Mouse (Mus musculus): ENCODE data around the gene Olfr667. TPM values are rescaled to one million over a fixed set of nuclear protein-coding genes. Genes with fewer than 3 reads are reported as not detected.
"Not testable (repeated sequence)": the region's sequence is repeated elsewhere in the genome, so short reads cannot be mapped to it uniquely, and the experiment has no call there.

The Olfr667 gene
- polyA plus RNA-seq (2014; fragmentation: Nextera tagmentation; extraction: Ambion mirVana): not detected in 2 replicates

DNA sequence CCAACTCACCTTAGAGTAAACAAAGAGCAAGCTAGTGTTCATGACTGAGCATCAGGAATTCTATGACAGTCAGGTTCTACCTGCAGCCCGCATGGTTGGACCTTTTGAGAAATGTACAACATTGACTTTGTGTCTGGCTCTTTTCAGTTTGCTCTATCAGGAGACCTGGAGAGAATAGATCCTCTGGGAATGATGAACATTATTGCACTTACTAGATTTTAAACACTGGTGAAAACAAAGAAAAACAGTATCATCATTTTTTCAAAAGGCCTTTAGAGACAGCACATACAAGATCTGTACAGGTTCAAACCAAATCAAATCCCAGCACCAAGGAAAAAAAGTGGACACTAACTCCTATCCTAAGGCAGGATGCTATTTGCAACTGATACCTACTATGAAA lies at the start of gene Olfr667:
Gene Olfr667, minus strand, starts transcription at position 101 of the 400 bp plus-strand sequence.
- H3K9ac ChIP-seq (ENCODE audit: low read length): no peak within 1 kb of the TSS
- no peak within 1 kb of the TSS for H3K27ac ChIP-seq (ENCODE audit: low read depth, low read length)
- DNase-seq (ENCODE audit: low spot score, missing footprints) (no peak), ATAC-seq (ENCODE audit: low FRiP score) (no peak)
- no peaks in the 10 kb centered on the region for H3K27me3 ChIP-seq (ENCODE audit: control insufficient read depth, insufficient read depth, low read length)
- no peak within 1 kb of the TSS for H3K4me3 ChIP-seq (ENCODE audit: low read depth, low read length)
- no peak within 1 kb of the TSS for H3K4me2 ChIP-seq
- no peaks in the 10 kb centered on the region for H3K4me1 ChIP-seq (ENCODE audit: control insufficient read depth, insufficient read depth, low read length)
- H3K36me3 ChIP-seq (ENCODE audit: control insufficient read depth, insufficient read depth, low read length): no peaks in the 10 kb centered on the region
- 90% methylated on average over 1 of the region's 1 CpGs for WGBS
- H3K9me3 ChIP-seq (ENCODE audit: control insufficient read depth, low read length): no peaks in the 10 kb centered on the region

DNA sequence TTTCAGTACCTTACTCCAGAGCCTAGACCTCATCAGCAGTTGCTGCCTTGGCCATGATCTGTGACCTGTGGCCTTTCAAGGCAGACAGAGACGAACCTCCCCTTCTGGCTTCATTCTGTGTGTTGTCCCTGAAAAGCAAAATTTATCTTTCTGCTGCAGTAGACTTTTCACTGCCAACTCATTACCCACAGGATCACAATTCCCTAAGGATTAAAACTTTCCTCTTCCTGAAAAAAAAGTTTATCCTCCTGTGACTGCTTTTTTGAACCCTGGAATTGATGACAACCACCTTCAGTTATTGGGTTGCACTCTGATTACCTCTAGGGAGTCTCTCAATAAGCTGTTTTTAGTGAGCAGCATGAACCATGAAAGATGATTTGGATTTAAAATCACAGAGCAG lies 41.2 kb upstream of the Olfr667 start, which contains the start of gene Olfr670:
Gene Olfr670, minus strand, starts transcription at position 101 of the 400 bp plus-strand sequence.
- no peak within 1 kb of the TSS for H3K4me2 ChIP-seq
- H3K36me3 ChIP-seq (ENCODE audit: control insufficient read depth, insufficient read depth, low read length): no peaks in the 10 kb centered on the region
- H3K4me1 ChIP-seq (ENCODE audit: control insufficient read depth, insufficient read depth, low read length): no peaks in the 10 kb centered on the region
- H3K27ac ChIP-seq (ENCODE audit: low read depth, low read length): no peak within 1 kb of the TSS
- H3K9me3 ChIP-seq (ENCODE audit: control insufficient read depth, low read length): no peaks in the 10 kb centered on the region
- no peak for ATAC-seq (ENCODE audit: low FRiP score)
- no peaks in the 10 kb centered on the region for H3K27me3 ChIP-seq (ENCODE audit: control insufficient read depth, insufficient read depth, low read length)
- no peak within 1 kb of the TSS for H3K4me3 ChIP-seq (ENCODE audit: low read depth, low read length)
- DNase-seq (ENCODE audit: low spot score, missing footprints): no peak
- no peak within 1 kb of the TSS for H3K9ac ChIP-seq (ENCODE audit: low read length)
- 64% methylated on average over 1 of the region's 1 CpGs for whole genome bisulfite sequencing

DNA sequence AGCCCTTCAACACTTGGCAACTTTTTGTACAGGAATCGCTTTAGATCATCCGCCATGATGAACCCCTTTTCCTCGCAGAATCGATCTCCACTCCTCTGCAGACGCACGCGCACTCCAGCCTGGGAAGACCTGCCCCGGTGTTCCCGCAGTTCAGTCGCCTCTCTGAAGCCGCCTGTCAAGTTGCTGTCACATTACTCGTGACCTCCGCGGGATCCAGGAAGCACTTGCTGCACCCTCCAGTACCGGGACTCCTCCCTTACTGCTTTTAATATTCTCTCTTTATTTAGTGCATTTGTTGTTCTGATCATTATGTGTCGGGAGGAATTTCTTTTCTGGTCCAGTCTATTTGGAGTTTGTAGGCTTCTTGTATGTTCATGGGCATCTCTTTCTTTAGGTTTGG lies 29.0 kb upstream of the Olfr667 start:
- not testable (repeated sequence) for H3K9ac ChIP-seq (ENCODE audit: low read length); H3K36me3 ChIP-seq (ENCODE audit: control insufficient read depth, insufficient read depth, low read length); H3K9me3 ChIP-seq (ENCODE audit: control insufficient read depth, low read length); H3K4me3 ChIP-seq (ENCODE audit: low read depth, low read length); H3K27me3 ChIP-seq (ENCODE audit: control insufficient read depth, insufficient read depth, low read length); ATAC-seq (ENCODE audit: low FRiP score); H3K4me2 ChIP-seq; H3K4me1 ChIP-seq (ENCODE audit: control insufficient read depth, insufficient read depth, low read length); H3K27ac ChIP-seq (ENCODE audit: low read depth, low read length); DNase-seq (ENCODE audit: low spot score, missing footprints)
- WGBS: 96% methylated on average over 16 of the region's 16 CpGs

DNA sequence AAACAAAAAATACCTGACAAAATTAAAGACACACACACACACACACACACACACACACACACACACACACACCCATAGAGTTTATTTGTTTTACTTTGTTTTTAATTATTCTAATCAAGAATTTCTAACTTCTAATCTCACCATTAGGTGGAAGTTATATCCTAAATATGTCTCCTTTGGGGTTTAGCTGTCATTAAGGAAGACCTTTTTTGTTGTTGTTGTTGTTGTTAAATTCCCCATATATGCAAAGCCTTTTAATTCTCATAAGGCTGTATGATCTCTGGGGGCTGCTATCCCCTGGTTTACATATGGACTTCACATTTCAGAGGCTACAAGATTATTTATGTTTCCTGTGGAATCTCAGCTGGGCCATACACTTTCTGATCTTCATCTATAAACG lies 12.7 kb upstream of the Olfr667 start, which contains the start of gene Olfr669:
Gene Olfr669, plus strand, starts transcription at position 301 of the 400 bp plus-strand sequence.
- H3K9me3 ChIP-seq (ENCODE audit: control insufficient read depth, low read length): no peaks in the 10 kb centered on the region
- no peaks in the 10 kb centered on the region for H3K4me1 ChIP-seq (ENCODE audit: control insufficient read depth, insufficient read depth, low read length)
- H3K9ac ChIP-seq (ENCODE audit: low read length): no peak within 1 kb of the TSS
- DNase-seq (ENCODE audit: low spot score, missing footprints) (no peak), ATAC-seq (ENCODE audit: low FRiP score) (no peak)
- no peak within 1 kb of the TSS for H3K4me2 ChIP-seq
- 91% methylated on average over 1 of the region's 1 CpGs for WGBS
- no peaks in the 10 kb centered on the region for H3K27me3 ChIP-seq (ENCODE audit: control insufficient read depth, insufficient read depth, low read length)
- no peaks in the 10 kb centered on the region for H3K36me3 ChIP-seq (ENCODE audit: control insufficient read depth, insufficient read depth, low read length)
- no peak within 1 kb of the TSS for H3K27ac ChIP-seq (ENCODE audit: low read depth, low read length)
- no peak within 1 kb of the TSS for H3K4me3 ChIP-seq (ENCODE audit: low read depth, low read length)

DNA sequence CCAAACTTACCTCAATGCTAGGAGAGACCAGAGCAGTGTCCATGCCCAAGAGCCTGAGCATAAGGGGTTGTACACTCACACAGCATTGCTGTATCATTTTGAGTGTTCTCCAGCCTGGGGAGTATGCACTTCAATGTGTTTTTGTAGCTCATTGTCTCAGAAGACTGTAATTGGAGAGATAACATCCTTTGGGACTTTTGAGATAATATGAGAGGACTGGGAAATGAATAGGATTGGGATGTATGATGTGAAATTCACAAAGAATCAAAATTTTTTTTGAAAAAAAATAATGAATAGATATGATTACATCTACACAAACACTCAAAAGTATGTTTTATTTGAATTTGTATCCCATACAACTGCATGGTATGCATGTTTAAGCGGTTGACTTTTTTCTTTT lies 6.7 kb upstream of the Olfr667 start, which contains the start of gene Olfr668:
Gene Olfr668, minus strand, starts transcription at position 101 of the 400 bp plus-strand sequence.
- Histone ChIP-seq H3K36me3 (ENCODE audit: control insufficient read depth, insufficient read depth, low read length) (no peaks in the 10 kb centered on the region), H3K9ac (ENCODE audit: low read length) (no peak within 1 kb of the TSS), H3K4me2 (no peak within 1 kb of the TSS), H3K9me3 (ENCODE audit: control insufficient read depth, low read length) (no peaks in the 10 kb centered on the region), H3K4me3 (ENCODE audit: low read depth, low read length) (no peak within 1 kb of the TSS), H3K4me1 (ENCODE audit: control insufficient read depth, insufficient read depth, low read length) (no peaks in the 10 kb centered on the region), H3K27me3 (ENCODE audit: control insufficient read depth, insufficient read depth, low read length) (no peaks in the 10 kb centered on the region), H3K27ac (ENCODE audit: low read depth, low read length) (no peak within 1 kb of the TSS)
- WGBS: 82% methylated on average over 1 of the region's 1 CpGs
- DNase-seq (ENCODE audit: low spot score, missing footprints) (no peak), ATAC-seq (ENCODE audit: low FRiP score) (no peak)

DNA sequence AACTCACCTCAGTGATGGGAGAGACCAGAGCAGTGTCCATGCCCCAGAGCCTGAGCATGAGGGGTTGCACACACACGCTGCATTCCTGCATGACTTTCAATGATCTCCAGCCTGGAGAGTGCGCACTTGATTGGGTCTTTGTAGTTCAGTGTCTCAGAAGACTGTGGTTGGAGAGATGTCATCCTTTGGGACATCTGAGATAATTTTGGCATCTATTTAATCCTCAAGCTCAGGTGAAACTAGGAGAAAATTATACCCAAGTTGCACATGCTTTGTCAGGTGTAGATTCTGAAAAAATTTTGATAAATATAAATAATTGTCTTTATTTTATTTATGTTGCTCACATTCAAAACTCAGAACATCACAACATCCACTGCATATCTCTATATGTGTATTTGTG lies 25.4 kb downstream of the Olfr667 start, which contains the start of gene Olfr666:
Gene Olfr666, minus strand, starts transcription at position 101 of the 400 bp plus-strand sequence.
- ATAC-seq (ENCODE audit: low FRiP score) (no peak), DNase-seq (ENCODE audit: low spot score, missing footprints) (no peak)
- Histone ChIP-seq H3K4me1 (ENCODE audit: control insufficient read depth, insufficient read depth, low read length) (no peaks in the 10 kb centered on the region), H3K9me3 (ENCODE audit: control insufficient read depth, low read length) (no peaks in the 10 kb centered on the region), H3K9ac (ENCODE audit: low read length) (no peak within 1 kb of the TSS), H3K27me3 (ENCODE audit: control insufficient read depth, insufficient read depth, low read length) (no peaks in the 10 kb centered on the region), H3K4me2 (no peak within 1 kb of the TSS), H3K36me3 (ENCODE audit: control insufficient read depth, insufficient read depth, low read length) (no peaks in the 10 kb centered on the region), H3K4me3 (ENCODE audit: low read depth, low read length) (no peak within 1 kb of the TSS), H3K27ac (ENCODE audit: low read depth, low read length) (no peak within 1 kb of the TSS)
- 90% methylated on average over 2 of the region's 2 CpGs for WGBS

DNA sequence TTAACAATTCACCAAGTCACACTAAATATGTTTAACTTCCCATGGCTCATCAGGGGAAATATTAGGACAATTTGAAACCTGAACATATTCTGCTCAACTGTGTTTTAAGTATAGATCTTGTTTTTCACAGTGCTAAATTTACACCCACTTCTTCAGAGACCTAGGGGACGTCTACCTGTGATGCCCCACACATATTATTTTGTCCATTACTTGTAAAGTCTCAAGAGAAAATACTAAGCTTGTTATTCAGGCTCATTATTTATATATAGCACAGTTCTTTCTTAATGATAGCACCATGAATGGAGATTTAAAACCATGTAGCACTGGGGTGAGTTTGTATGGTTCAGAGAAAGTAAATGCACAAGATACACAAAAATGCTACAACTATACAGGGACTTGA lies 43.6 kb downstream of the Olfr667 start, which contains the start of gene Olfr665:
Gene Olfr665, plus strand, starts transcription at position 301 of the 400 bp plus-strand sequence.
- H3K9ac ChIP-seq (ENCODE audit: low read length): no peak within 1 kb of the TSS
- H3K9me3 ChIP-seq (ENCODE audit: control insufficient read depth, low read length): no peaks in the 10 kb centered on the region
- WGBS: 58% methylated on average over 1 of the region's 1 CpGs
- ATAC-seq (ENCODE audit: low FRiP score) (no peak), DNase-seq (ENCODE audit: low spot score, missing footprints) (no peak)
- no peak within 1 kb of the TSS for H3K4me3 ChIP-seq (ENCODE audit: low read depth, low read length)
- H3K4me2 ChIP-seq: no peak within 1 kb of the TSS
- no peaks in the 10 kb centered on the region for H3K4me1 ChIP-seq (ENCODE audit: control insufficient read depth, insufficient read depth, low read length)
- no peak within 1 kb of the TSS for H3K27ac ChIP-seq (ENCODE audit: low read depth, low read length)
- H3K27me3 ChIP-seq (ENCODE audit: control insufficient read depth, insufficient read depth, low read length): no peaks in the 10 kb centered on the region
- H3K36me3 ChIP-seq (ENCODE audit: control insufficient read depth, insufficient read depth, low read length): no peaks in the 10 kb centered on the region

Other genes with a start within 250 kb of the Olfr667 start
- gene Olfr661, start 235.0 kb downstream of the Olfr667 start, polyA plus RNA-seq (2014; fragmentation: Nextera tagmentation; extraction: Ambion mirVana): not detected in 2 replicates
- gene Usp17le, start 144.0 kb downstream of the Olfr667 start, polyA plus RNA-seq (2014; fragmentation: Nextera tagmentation; extraction: Ambion mirVana): not detected in 2 replicates
- gene Usp17lb, start 78.9 kb downstream of the Olfr667 start, polyA plus RNA-seq (2014; fragmentation: Nextera tagmentation; extraction: Ambion mirVana): not detected in 2 replicates
- not detected in 2 replicates for gene Usp17la, start 64.5 kb downstream of the Olfr667 start, polyA plus RNA-seq (2014; fragmentation: Nextera tagmentation; extraction: Ambion mirVana)
- not detected in 2 replicates for gene Olfr665, start 43.5 kb downstream of the Olfr667 start, polyA plus RNA-seq (2014; fragmentation: Nextera tagmentation; extraction: Ambion mirVana)
- not detected in 2 replicates for gene Olfr666, start 25.5 kb downstream of the Olfr667 start, polyA plus RNA-seq (2014; fragmentation: Nextera tagmentation; extraction: Ambion mirVana)
- gene Olfr668, start 6.6 kb upstream of the Olfr667 start, polyA plus RNA-seq (2014; fragmentation: Nextera tagmentation; extraction: Ambion mirVana): not detected in 2 replicates
- not detected in 2 replicates for gene Olfr669, start 12.8 kb upstream of the Olfr667 start, polyA plus RNA-seq (2014; fragmentation: Nextera tagmentation; extraction: Ambion mirVana)
- gene Olfr670, start 41.1 kb upstream of the Olfr667 start, polyA plus RNA-seq (2014; fragmentation: Nextera tagmentation; extraction: Ambion mirVana): not detected in 2 replicates
- not detected in 2 replicates for gene Olfr671, start 57.6 kb upstream of the Olfr667 start, polyA plus RNA-seq (2014; fragmentation: Nextera tagmentation; extraction: Ambion mirVana)
- not detected in 2 replicates for gene Olfr672, start 80.5 kb upstream of the Olfr667 start, polyA plus RNA-seq (2014; fragmentation: Nextera tagmentation; extraction: Ambion mirVana)
- not detected in 2 replicates for gene Olfr675, start 107.0 kb upstream of the Olfr667 start, polyA plus RNA-seq (2014; fragmentation: Nextera tagmentation; extraction: Ambion mirVana)
- gene Olfr676, start 111.2 kb upstream of the Olfr667 start, polyA plus RNA-seq (2014; fragmentation: Nextera tagmentation; extraction: Ambion mirVana): not detected in 2 replicates
- gene Olfr677, start 129.9 kb upstream of the Olfr667 start, polyA plus RNA-seq (2014; fragmentation: Nextera tagmentation; extraction: Ambion mirVana): not detected in 2 replicates
- gene Olfr678, start 143.0 kb upstream of the Olfr667 start, polyA plus RNA-seq (2014; fragmentation: Nextera tagmentation; extraction: Ambion mirVana): not detected in 2 replicates
- gene Olfr679, start 159.7 kb upstream of the Olfr667 start, polyA plus RNA-seq (2014; fragmentation: Nextera tagmentation; extraction: Ambion mirVana): not detected in 2 replicates
- not detected in 2 replicates for gene Olfr680-ps1, start 171.3 kb upstream of the Olfr667 start, polyA plus RNA-seq (2014; fragmentation: Nextera tagmentation; extraction: Ambion mirVana)
- gene Olfr681, start 195.4 kb upstream of the Olfr667 start, polyA plus RNA-seq (2014; fragmentation: Nextera tagmentation; extraction: Ambion mirVana): not detected in 2 replicates
- not detected in 2 replicates for gene Olfr683, start 225.5 kb upstream of the Olfr667 start, polyA plus RNA-seq (2014; fragmentation: Nextera tagmentation; extraction: Ambion mirVana)
- not detected in 2 replicates for gene Olfr684, start 242.2 kb upstream of the Olfr667 start, polyA plus RNA-seq (2014; fragmentation: Nextera tagmentation; extraction: Ambion mirVana)

All from midbrain, embryonic 11.5 days (tissue).